22 mouse cellular contexts compared by ENCODE assay signal in the genomic region with DNA sequence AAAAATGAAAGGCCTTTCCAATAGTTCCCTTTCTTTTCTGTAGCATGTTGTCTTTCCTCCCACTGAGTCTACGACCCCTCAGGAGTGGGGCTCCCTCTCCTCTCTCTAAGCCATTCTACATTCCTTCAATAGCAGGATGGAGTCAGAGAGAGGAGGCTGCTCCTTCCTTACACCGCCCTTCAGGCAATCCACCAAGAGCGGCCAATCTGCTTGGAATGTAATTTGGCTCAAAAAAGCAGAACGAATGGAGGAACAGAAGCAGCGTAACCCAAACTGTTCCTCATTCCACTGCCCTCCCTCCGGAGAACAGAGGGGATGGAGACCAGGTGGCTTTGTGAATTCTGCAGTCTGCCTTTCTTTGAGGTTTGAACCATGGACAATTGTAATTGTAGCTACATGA.
DNase-seq lines count a peak whose midpoint lies in the region; ATAC-seq and TF ChIP-seq lines count a peak whose summit lies in the region.
"Had no signal": no experiment of that assay in that cellular context is flagged by ENCODE, and none has a peak within 500 bp of the region (broad histone marks: within the 10 kb centered on the region; RNA-seq: fewer than 3 reads in every experiment).

No protein-coding gene starts in this region.

- H3K36me3 ChIP-seq in forebrain, postnatal 0 days (ENCODE audit: insufficient read depth), result no peaks in the 10 kb centered on the region
- no peaks in the 10 kb centered on the region for H3K36me3 ChIP-seq in forebrain, embryonic 10.5 days (replicated peaks)
- H3K36me3 ChIP-seq in embryonic facial prominence, embryonic 12.5 days, result no peaks in the 10 kb centered on the region
- H3K36me3 ChIP-seq: hindbrain, embryonic 13.5 days; limb, embryonic 12.5 days; midbrain, embryonic 13.5 days; neural tube, embryonic 13.5 days had no signal

- H3K4me1 ChIP-seq in forebrain, postnatal 0 days (ENCODE audit: insufficient read depth), result no peaks in the 10 kb centered on the region
- peaks cover 12% of the 10 kb centered on the region for H3K4me1 ChIP-seq in forebrain, embryonic 10.5 days
- H3K4me1 ChIP-seq in embryonic facial prominence, embryonic 12.5 days, result no peaks in the 10 kb centered on the region
- H3K4me1 ChIP-seq: hindbrain, embryonic 13.5 days; megakaryocyte, embryonic 14.5 days; midbrain, embryonic 13.5 days; neural tube, embryonic 13.5 days had no signal

- H3K4me3 ChIP-seq in forebrain, postnatal 0 days (ENCODE audit: low read depth, low read length), result no peak overlapping the region
- no peak overlapping the region for H3K4me3 ChIP-seq in forebrain, embryonic 10.5 days
- H3K4me3 ChIP-seq in embryonic facial prominence, embryonic 12.5 days, result no peak overlapping the region
- H3K4me3 ChIP-seq: hindbrain, embryonic 13.5 days; limb, embryonic 12.5 days; megakaryocyte, embryonic 14.5 days; midbrain, embryonic 13.5 days; neural tube, embryonic 13.5 days had no signal

- peak; percentile 37 for DNase-seq in forebrain, postnatal 0 days
- no peak for DNase-seq in forebrain, embryonic 10.5 days (ENCODE audit: extremely low spot score, low spot score)
- peak; percentile 7 for DNase-seq in lung, postnatal 25 days (ENCODE audit: low spot score)
- no peak for DNase-seq in lung, postnatal 14 days
- peak; percentile 17 for DNase-seq in forelimb bud, embryonic 11.5 days (ENCODE audit: low read depth, low spot score)
- DNase-seq: adrenal gland, postnatal 10 days; cerebellum, adult 9-10 months; heart, postnatal 36 days; kidney, postnatal 14 days; right cerebral cortex, postnatal 4 days had no signal

- H3K27ac ChIP-seq in forebrain, postnatal 0 days (ENCODE audit: low read depth, low read length), result no peak overlapping the region
- no peak overlapping the region for H3K27ac ChIP-seq in forebrain, embryonic 10.5 days
- no peak overlapping the region for H3K27ac ChIP-seq in embryonic facial prominence, embryonic 12.5 days
- H3K27ac ChIP-seq: hindbrain, embryonic 13.5 days; limb, embryonic 12.5 days; midbrain, embryonic 13.5 days; neural tube, embryonic 13.5 days had no signal

- no peak overlapping the region for H3K9ac ChIP-seq in forebrain, postnatal 0 days
- no peak overlapping the region for H3K9ac ChIP-seq in embryonic facial prominence, embryonic 12.5 days
- H3K9ac ChIP-seq: hindbrain, embryonic 13.5 days; limb, embryonic 12.5 days; midbrain, embryonic 13.5 days; neural tube, embryonic 13.5 days had no signal

- TF ChIP-seq CTCF in forebrain, postnatal 0 days (IDR thresholded peaks at IDR 0.05; ENCODE audit: low read depth), result no peak

- 0 out of 2 replicates have a peak, but pooled peaks cover 4% of the 10 kb centered on the region for H3K9me3 ChIP-seq in forebrain, postnatal 0 days (ENCODE audit: low read length)
- no peaks in the 10 kb centered on the region for H3K9me3 ChIP-seq in forebrain, embryonic 10.5 days
- H3K9me3 ChIP-seq in embryonic facial prominence, embryonic 12.5 days, result 0 out of 2 replicates have a peak, but pooled peaks cover 4% of the 10 kb centered on the region
- H3K9me3 ChIP-seq: hindbrain, embryonic 13.5 days; limb, embryonic 12.5 days; midbrain, embryonic 13.5 days; neural tube, embryonic 13.5 days had no signal

- WGBS in forebrain, postnatal 0 days, result 56% methylated on average over 6 of the region's 6 CpGs
- WGBS in forebrain, embryonic 10.5 days, result 63% methylated on average over 6 of the region's 6 CpGs
- 30% methylated on average over 6 of the region's 6 CpGs for WGBS in embryonic facial prominence, embryonic 12.5 days

- peak; percentile 56 for ATAC-seq in forebrain, postnatal 0 days
- ATAC-seq in embryonic facial prominence, embryonic 12.5 days (ENCODE audit: insufficient number of reproducible peaks, insufficient read depth, low FRiP score, low TSS enrichment), result peak; percentile 47; the same call in 1 of the 2 replicates
- ATAC-seq in frontal cortex, adult (ENCODE audit: low TSS enrichment), result no peak
- ATAC-seq: forebrain, embryonic 14.5 days; intestine, embryonic 16.5 days; lung, postnatal 0 days; midbrain, embryonic 13.5 days; Patski had no signal

- no peaks in the 10 kb centered on the region for H3K27me3 ChIP-seq in forebrain, postnatal 0 days (ENCODE audit: insufficient read depth, low read length)
- no peaks in the 10 kb centered on the region for H3K27me3 ChIP-seq in forebrain, embryonic 10.5 days (ENCODE audit: poor library complexity, severe bottlenecking)
- H3K27me3 ChIP-seq in embryonic facial prominence, embryonic 12.5 days, result no peaks in the 10 kb centered on the region
- H3K27me3 ChIP-seq: hindbrain, embryonic 13.5 days; limb, embryonic 12.5 days; megakaryocyte, embryonic 14.5 days; midbrain, embryonic 13.5 days; neural tube, embryonic 13.5 days; Patski had no signal

- H3K4me2 ChIP-seq in forebrain, postnatal 0 days (ENCODE audit: low read depth), result no peak overlapping the region
- no peak overlapping the region for H3K4me2 ChIP-seq in embryonic facial prominence, embryonic 12.5 days (replicated peaks)
- H3K4me2 ChIP-seq: hindbrain, embryonic 13.5 days; limb, embryonic 12.5 days; liver, embryonic 11.5 days; midbrain, embryonic 13.5 days; neural tube, embryonic 13.5 days had no signal

Comparison
In these comparisons a context has a peak if more than half of its experiments do, and no peak if none do; other contexts are left out.
1. DNase-seq: peak in forebrain, postnatal 0 days (single experiment), lung, postnatal 25 days (single experiment) and forelimb bud, embryonic 11.5 days (single experiment); none in forebrain, embryonic 10.5 days (single experiment) and lung, postnatal 14 days (single experiment).